Mouse (Mus musculus) WW6 (cell line): ENCODE results near the gene Cyfip2.
A peak's percentile ranks its signal among the peaks of the same experiment; 100 is the strongest.
"Not testable (repeated sequence)": the region's sequence is repeated elsewhere in the genome, so short reads cannot be mapped to it uniquely, and the experiment has no call there.

Experiments
- DNase-seq: peaks from one replicate; pipeline ENCODE4 v3.0.0-alpha.2; 2013; ENCODE audit warnings: low read depth, low spot score

The Cyfip2 gene

GRCm38 (mm10) chr11:46188283-46188682 lies 124.4 kb downstream of the Cyfip2 start:
- DNase-seq = no peak

DNA sequence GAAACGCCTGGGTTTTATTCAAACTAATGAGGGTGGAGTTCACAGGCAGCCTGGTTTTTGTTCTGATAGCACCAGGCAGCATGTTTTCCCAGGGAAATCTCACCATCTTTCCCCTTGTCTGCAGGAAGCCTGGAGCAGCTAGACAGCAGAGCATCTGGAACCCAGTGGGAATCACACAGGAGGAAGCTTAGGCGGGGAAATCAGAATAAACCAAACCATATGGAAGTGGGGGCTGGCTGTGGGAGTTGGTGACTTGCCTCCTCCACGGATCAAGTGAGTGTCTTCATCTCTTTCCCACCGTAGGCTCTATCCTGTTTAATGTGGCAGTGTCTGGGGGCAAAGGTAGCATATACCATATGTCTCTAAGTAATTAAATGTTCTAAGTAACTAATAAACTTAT lies 127.2 kb downstream of the Cyfip2 start:
- DNase-seq = no peak

DNA sequence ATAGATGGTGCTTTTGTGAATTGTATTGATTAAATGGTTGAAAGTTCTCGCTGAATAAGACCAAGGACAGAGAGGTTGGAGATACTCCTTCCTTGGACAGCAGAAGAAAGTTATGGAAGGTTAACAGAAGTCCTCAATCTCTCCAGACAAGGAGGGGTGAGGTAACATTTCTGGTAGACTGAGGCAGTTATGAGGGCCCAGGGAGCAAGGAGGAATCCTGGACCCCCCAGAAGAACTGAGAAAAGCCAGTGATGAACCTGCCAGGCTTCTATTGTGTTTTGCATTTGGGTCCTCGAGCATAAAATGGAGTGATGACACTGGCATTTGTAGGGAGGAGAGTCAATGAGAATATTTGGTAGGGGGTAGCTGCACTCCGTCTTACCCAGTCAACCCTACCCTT lies 127.7 kb downstream of the Cyfip2 start:
- DNase-seq = no peak

- not testable (repeated sequence) for DNase-seq
Observed at GRCm38 (mm10) chr11:46182031-46182430, 130.6 kb downstream of the Cyfip2 start.

DNA sequence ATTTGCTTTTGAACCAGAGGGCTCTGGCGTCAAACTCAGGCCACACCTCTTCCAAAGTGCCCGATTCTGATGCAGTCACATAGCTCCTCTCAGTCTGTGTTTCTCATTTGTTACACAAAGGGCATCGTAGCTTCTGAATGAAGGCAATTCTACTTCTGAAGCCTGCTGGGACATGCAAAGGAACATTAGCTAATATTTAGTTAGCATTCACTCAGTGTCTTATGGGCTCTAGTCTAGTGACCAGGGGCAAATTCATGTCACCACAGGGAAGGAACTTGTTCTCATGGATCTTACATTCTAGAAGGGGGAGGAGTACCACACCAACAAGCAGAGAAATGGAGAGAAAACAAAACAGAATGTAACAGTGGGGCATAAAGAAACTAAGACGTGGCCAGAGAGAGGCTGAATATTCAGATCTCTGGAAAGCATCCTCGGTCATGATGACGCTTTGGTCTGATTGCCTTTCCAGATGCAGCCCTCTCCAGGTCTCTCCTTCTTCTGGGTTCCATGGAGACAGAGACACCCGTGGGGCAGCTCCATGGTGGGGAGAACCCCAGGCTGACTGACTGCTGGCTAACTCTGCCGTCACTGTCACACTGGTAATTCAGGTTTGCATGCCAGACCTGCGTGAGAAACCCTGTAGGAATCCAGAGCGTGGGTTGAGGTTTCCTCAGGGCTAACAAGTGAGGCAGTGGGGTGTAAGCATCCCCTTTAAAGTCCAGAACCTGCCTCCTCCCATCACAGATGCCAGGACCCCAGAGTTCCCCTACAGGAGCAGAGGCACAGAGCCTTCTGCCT lies 135.2 kb downstream of the Cyfip2 start:
- DNase-seq = no peak

- no peak for DNase-seq
Observed at GRCm38 (mm10) chr11:46176155-46176554, 136.5 kb downstream of the Cyfip2 start.

GRCm38 (mm10) chr11:46172128-46172527 lies 140.5 kb downstream of the Cyfip2 start:
- no peak for DNase-seq

GRCm38 (mm10) chr11:46169908-46170307 lies 142.8 kb downstream of the Cyfip2 start:
- no peak for DNase-seq

- DNase-seq = no peak
Observed at GRCm38 (mm10) chr11:46168506-46168905, 144.2 kb downstream of the Cyfip2 start.

- DNase-seq = peak; percentile 40
Observed at GRCm38 (mm10) chr11:46165866-46166585, 146.6 kb downstream of the Cyfip2 start, which contains the start of gene Nipal4. Nipal4 (minus strand) TSS chr11:46166508.

DNA sequence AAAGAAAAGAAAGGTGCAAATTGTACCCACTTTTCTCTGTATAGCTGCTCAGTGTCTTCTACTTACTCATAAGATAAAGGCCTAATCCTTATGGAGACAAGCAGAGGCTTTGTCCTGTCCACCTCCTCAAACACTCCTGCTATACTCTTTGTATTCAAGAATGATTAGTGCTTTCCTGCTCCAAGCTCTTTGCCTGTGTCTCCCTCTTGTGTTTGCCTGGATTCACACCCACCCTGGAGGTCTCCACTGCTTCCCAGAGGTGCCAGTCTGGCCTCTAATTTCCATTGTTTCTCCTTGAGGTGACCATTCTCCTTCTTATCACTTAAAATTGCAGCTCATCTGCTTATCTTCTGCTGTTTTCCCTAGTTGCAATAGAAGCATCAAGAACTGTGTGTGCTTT lies 155.2 kb downstream of the Cyfip2 start:
- DNase-seq = no peak

DNA sequence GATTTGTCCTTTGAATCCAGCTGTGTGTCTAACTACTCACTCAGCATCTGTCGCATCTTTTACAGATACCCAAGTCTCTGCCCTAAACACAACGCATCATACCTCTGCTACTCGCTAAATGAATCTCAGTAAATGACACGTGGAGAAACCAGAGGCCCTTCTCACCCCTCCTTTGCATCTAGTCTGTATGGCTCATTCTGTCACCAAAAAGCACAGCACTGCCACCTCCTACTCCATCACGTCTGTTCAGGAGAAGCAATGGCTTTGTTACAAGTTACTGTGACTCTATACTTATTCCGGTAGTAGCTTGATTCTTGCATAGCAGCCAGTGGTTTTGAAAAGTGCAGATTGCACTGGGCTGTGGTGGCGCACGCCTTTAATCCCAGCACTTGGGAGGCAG lies 155.7 kb downstream of the Cyfip2 start:
- DNase-seq = no peak

GRCm38 (mm10) chr11:46146619-46147018 lies 166.0 kb downstream of the Cyfip2 start:
- no peak for DNase-seq

DNA sequence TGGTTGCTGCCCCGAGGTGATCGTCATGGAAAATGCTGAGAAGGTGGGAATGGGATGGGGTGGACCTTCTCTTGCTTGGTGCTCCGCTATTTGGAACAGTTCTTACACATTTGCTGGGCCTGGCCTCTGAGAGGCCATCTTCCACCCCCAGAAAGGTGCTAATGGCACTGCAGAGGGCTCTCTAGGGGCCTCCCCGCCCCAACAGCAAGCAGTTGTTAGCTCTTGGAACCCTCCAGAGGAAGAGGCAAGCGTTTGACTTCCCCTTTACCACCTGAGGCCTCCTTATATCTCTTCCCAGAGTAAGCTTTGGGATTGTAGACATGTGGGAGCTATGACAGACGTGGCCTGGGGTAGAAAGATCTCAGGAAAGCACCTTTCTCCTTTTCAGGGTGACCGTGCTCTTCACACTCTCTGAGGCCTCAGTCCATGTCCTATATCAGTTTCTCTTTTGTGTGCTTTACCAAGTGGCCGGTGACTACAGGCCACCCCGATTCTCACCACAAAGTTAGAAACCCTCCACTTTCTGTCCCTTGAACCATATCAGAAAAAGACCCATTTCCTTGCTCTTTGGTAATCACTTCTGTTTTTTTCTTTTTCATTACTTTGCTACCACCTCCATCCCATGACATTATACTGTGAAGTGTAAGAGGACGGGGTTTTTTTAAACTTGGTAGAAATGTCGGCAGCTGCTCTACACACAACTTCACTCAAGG lies 167.3 kb downstream of the Cyfip2 start:
- no peak for DNase-seq
